Mouse (Mus musculus): ENCODE data around the gene Gm11007.
"Not testable (repeated sequence)": the region's sequence is repeated elsewhere in the genome, so short reads cannot be mapped to it uniquely, and the experiment has no call there.

Gene Gm11007

DNA sequence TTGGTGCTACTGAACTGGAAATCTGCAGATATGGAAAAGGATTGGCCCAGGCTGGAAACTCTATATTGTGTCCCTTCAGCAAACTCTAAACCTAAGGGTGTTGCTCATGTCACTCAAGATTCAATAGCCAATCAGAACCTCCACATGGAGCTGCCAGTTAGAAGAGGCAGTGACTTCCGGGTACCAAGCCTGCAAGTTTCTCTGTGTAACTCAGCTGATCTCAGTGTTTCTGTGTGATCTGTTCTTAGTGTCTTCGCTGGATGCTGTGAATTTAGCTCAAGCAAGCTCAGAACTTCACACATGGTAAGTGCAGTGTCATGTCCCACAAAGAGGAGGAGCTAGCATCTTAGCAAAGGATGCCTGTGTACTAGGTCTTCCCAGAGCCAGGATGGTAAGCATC, at the start of gene Gm11007:
TSS of gene Gm11007 (plus strand) at position 301 of the 400 bp plus-strand sequence.
- not testable (repeated sequence) for DNase-seq

All from kidney, postnatal 36 days (tissue).